Mouse (Mus musculus): ENCODE measurements at regions not wholly inside any gene's neighbourhood (a gene's known extent, or its start where the extent isn't known, plus 50 kb on each side); places are given as distances from the start of the nearest gene placed in this dataset.

DNA sequence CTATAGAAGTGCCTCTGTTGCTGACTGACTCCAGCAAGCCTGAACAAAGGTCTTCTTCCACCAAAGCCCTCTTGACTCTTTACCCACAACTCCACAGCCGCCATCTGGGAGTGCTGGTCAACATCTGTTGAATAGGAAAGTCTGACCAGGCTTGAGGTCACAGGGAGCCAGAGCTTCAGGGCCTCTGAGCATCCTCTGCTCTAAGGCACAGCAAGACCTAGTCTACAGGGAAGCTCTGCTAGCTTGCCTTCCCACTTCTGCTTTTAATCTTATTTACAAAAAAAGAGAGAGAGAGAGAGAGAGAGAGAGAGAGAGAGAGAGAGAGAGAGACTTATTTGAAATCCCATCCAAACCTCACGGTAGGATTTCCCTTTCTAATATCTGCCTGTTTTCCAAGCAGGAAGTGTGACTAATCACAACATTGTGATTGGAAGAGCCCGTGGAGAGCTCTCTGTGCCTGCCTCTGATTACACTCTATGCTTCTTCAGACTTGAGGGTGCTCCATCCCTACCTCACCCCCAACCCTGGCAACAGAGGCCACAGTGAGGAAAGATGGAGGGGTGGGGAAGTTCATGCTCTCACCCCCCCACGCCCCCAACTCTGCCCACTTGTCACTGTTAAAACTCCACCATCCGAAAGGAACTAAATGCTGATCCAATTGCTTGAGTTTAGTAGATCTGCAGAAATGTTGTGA is 194.1 kb downstream of the Sp3 start:
- no peak for TF ChIP-seq CTCF (conservative IDR thresholded peaks at IDR 0.05)
- no peak overlapping the region for H3K4me3 ChIP-seq
- H3K27ac ChIP-seq, result no peak overlapping the region
- DNase-seq (ENCODE audit: low spot score in 2 of 2), result no peak

- Histone ChIP-seq H3K4me3 (no peak overlapping the region), H3K27ac (no peak overlapping the region)
- DNase-seq (ENCODE audit: low spot score in 2 of 2), result no peak
- TF ChIP-seq CTCF (conservative IDR thresholded peaks at IDR 0.05), result no peak
Observed at GRCm38 (mm10) chr2:72787616-72788015, 192.6 kb downstream of the Sp3 start.

DNA sequence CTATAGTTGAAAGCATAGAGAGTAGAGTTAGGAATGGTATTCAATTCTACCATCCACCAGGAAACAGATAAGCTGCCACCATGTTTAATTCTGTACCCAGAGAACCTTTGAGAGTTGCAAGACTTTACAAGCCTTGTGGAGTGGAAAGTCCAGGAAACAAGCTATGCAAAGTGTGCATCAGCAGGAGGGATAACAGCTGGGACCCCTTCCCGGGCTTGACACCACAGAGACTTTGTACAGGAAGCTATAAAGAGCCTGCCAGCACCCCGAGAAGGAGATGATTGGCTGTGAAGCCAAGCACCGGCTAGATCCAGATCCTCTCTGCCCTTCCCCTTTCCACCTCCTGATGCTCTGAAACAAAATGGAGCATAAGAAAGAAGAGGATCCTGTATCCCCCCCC is 188.8 kb downstream of the Sp3 start:
- no peak for TF ChIP-seq CTCF (conservative IDR thresholded peaks at IDR 0.05)
- Histone ChIP-seq H3K27ac (no peak overlapping the region), H3K4me3 (no peak overlapping the region)
- DNase-seq (ENCODE audit: low spot score in 2 of 2), result no peak

DNA sequence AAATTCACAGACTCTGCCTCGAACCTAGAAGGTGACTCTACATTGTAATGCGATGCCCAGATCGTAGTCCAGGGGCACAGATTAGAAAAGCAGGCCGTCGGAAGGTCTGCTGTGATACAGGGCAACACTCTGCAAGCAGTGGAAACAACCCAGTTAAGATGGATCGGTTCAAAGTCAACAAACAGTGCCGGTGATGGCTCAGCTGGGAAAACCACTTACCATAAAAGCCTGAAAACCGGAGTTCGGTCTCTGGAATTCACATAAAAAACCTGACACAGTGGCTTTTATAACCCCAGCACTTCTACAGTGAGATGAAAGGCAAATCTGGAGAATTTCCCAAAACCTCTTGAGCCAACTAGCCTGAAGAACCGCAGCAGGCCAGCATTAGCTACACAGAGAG is 186.8 kb downstream of the Sp3 start:
- Histone ChIP-seq H3K4me3 (no peak overlapping the region), H3K27ac (no peak overlapping the region)
- TF ChIP-seq CTCF (conservative IDR thresholded peaks at IDR 0.05), result no peak
- no peak for DNase-seq (ENCODE audit: low spot score in 2 of 2)

- no peak for DNase-seq (ENCODE audit: low spot score in 2 of 2)
- Histone ChIP-seq H3K4me3 (no peak overlapping the region), H3K27ac (no peak overlapping the region)
- TF ChIP-seq CTCF (conservative IDR thresholded peaks at IDR 0.05), result no peak
Observed at GRCm38 (mm10) chr2:72794501-72794900, 185.7 kb downstream of the Sp3 start.

DNA sequence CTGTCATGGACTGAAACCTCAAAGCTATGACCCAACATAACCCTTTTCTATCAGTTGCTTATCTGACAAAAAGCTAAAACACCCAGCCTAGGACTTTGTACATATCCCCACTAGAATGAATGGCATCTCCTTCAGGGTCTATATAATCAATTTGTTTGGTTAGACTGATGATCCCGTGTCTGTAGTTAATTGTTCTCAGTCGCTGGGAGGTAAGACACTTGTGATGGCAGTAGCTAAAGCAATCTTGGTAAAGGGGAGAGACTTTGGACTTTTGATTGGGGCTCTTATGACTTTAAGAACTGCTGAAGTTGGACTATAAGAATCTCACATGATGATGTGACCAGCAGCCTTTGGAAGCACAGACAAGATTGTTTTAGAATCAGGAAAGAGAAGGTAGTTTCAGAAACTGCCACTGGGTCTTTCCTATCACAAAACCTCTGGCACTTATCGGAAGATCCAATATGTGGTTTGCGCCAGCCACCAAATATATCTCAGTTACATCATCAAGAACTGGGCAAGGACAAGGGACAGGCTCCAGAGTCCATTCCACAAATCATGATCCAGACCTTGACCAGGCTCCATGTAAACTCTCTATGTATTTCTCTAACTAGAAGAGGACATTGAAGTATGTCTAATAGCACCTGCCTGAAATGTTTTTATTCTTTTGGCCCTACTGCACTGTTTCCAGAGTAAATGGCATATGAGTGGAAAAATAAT is 183.1 kb downstream of the Sp3 start:
- TF ChIP-seq CTCF (conservative IDR thresholded peaks at IDR 0.05), result no peak
- no peak overlapping the region for H3K27ac ChIP-seq
- H3K4me3 ChIP-seq, result no peak overlapping the region
- no peak for DNase-seq (ENCODE audit: low spot score in 2 of 2)

GRCm38 (mm10) chr2:72800696-72801095 is 179.6 kb downstream of the Sp3 start:
- no peak for TF ChIP-seq CTCF (conservative IDR thresholded peaks at IDR 0.05)
- DNase-seq (ENCODE audit: low spot score in 2 of 2), result no peak
- no peak overlapping the region for H3K4me3 ChIP-seq
- H3K27ac ChIP-seq, result no peak overlapping the region

GRCm38 (mm10) chr2:72813282-72813974 is 166.8 kb downstream of the Sp3 start:
- H3K4me3 ChIP-seq, result no peak overlapping the region
- DNase-seq (ENCODE audit: low spot score in 2 of 2), result no peak
- TF ChIP-seq CTCF (conservative IDR thresholded peaks at IDR 0.05), result no peak
- H3K27ac ChIP-seq, result no peak overlapping the region

DNA sequence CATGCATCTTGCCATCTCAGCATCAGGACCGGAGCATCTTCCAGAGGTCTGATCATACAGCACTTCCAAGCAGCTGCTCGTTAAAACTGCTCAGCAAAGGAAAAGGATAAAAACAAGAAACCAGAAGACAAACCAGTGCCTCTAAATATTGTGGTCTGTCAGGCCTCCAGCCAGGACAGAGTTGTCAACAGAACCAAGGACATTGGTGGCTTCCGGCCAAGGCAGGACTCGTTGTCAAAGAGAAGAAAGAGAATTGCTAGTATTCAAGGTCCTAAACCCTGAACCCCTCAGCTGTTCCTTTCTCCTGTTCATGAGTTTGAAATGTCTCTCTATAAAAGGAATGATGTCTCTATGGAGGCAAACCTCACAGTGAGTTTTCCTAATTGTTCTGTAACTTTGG is 155.0 kb downstream of the Sp3 start:
- no peak for DNase-seq (ENCODE audit: low spot score in 2 of 2)
- no peak for TF ChIP-seq CTCF (conservative IDR thresholded peaks at IDR 0.05)
- H3K27ac ChIP-seq, result no peak overlapping the region
- H3K4me3 ChIP-seq, result no peak overlapping the region

- no peak for DNase-seq (ENCODE audit: low spot score in 2 of 2)
- Histone ChIP-seq H3K27ac (no peak overlapping the region), H3K4me3 (no peak overlapping the region)
- TF ChIP-seq CTCF (conservative IDR thresholded peaks at IDR 0.05), result no peak
Observed at GRCm38 (mm10) chr2:72829139-72829538, 151.1 kb downstream of the Sp3 start.

GRCm38 (mm10) chr2:72832770-72833169 is 147.5 kb downstream of the Sp3 start:
- Histone ChIP-seq H3K4me3 (no peak overlapping the region), H3K27ac (no peak overlapping the region)
- no peak for DNase-seq (ENCODE audit: low spot score in 2 of 2)
- no peak for TF ChIP-seq CTCF (conservative IDR thresholded peaks at IDR 0.05)

DNA sequence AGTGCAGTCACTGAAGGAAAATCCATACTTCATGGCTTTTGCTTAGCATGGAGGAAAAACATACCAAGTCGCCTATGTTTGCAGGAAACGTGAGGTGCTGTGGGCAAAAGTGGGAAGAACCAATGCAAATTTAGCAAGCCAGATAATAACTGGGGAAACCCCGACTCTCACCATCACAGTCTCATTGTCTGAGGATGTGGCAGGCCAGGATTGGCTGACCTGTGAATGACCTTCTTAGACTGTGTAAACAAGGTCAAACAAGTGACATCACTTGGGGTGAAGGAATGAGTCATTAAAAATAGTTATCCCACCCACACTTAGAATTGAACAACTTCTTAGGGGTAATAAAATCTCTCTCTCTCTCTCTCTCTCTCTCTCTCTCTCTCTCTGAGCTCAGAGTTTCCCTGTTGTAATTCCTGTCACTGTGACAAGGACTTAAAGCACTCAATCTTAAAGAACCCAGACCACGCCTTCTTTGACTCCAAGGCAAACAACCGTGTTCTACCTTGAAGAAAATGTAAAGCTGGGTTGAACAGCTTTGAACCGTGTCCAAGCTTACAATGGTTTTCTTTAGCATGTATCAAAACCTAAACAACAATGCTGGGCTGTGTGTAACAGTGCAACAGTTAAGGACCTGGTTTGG is 142.0 kb downstream of the Sp3 start:
- TF ChIP-seq CTCF (conservative IDR thresholded peaks at IDR 0.05), result no peak
- H3K27ac ChIP-seq, result no peak overlapping the region
- no peak overlapping the region for H3K4me3 ChIP-seq
- DNase-seq (ENCODE audit: low spot score in 2 of 2), result no peak

GRCm38 (mm10) chr2:72839673-72840072 is 140.6 kb downstream of the Sp3 start:
- Histone ChIP-seq H3K27ac (0 out of 2 replicates have a peak overlapping the region, but pooled peaks have one; percentile 7), H3K4me3 (no peak overlapping the region)
- peak in 1 of 2 experiments; percentile 38 for DNase-seq (ENCODE audit: low spot score in 2 of 2)
- no peak for TF ChIP-seq CTCF (conservative IDR thresholded peaks at IDR 0.05)

Data from layer of hippocampus, adult 2 months (tissue).